Mouse (Mus musculus): ENCODE results near the gene Gzmm. TPM values are rescaled to one million over a fixed set of nuclear protein-coding genes. Genes with fewer than 3 reads are reported as not detected.

Gzmm gene
- polyA plus RNA-seq (2014; fragmentation: Illumina TruSeq; extraction: RNeasy Lipid Tissue Mini Kit (QIAGEN cat#74804); ENCODE audit: low read depth, low replicate concordance): 9.9 TPM

GRCm38 (mm10) chr10:79688720-79689119 is at the start of gene Gzmm:
Gzmm (plus strand) TSS chr10:79689020.

GRCm38 (mm10) chr10:79645711-79646110 is 43.1 kb upstream of the Gzmm start, which contains the start of gene Odf3l2:
Odf3l2 (minus strand) TSS chr10:79645738.

DNA sequence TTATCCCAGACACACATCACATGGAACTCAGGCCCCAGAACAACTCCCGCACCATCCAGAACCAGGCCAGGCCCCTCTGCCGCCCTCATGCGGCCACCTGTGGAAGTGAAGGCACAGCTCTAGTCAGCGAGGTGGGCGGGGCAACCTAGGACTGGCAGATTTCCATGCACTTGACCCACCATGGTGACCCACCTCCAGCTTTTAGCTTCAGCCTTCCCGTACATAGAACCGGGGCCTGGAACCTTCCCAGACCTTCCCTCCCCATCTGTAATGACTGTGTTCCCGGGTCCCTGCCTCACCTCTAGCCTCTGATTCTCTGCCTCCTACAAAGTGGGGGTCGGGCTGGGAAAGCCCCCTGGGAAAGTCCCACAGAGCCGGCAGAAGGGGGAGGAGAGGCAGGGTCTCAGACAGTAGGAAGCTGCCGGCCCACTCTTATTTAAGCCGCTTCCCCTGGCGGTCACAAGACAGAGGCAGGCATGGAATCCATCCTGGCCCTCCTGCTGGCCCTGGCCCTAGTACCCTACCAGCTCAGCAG is 24.6 kb upstream of the Gzmm start, which contains the start of gene Madcam1:
TSS of gene Madcam1 (plus strand) at position 429 of the 535 bp plus-strand sequence.

GRCm38 (mm10) chr10:79668771-79669575 is 19.8 kb upstream of the Gzmm start, which contains the start of gene Tpgs1:
Tpgs1 (plus strand) TSS chr10:79669369.

DNA sequence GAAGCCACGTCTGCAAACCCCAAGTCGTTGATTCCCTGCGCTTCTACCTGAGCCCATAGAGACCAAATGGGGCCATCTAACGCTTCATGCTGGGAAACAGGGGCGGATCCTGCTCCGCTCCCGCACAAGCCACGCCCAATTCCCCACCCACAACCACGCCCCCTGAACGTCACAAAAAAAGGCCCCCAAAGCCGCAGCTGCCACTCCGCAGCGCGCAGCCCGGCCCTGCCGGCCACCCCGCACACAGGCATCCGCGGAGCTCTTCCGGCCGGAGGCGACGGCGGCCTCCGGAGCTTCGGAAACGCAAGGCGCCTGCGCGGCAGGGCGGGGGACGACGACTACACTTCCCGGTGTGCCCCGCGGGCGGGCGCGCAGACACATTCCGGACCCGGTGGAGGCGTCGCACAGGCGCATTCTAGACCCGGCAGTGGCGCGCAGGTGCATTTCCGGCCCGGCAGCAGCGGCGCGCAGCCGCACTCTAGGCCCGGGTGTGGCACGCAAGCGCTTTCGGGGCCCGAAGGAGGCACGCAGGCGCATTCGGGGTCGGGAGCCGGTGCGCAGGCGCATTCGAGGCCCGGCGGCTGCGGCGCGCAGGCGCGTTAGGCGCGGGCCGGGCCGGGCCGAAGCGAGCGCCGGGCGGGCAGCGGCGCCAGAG is 7.1 kb upstream of the Gzmm start, which contains the start of gene Cdc34:
TSS of gene Cdc34 (plus strand) at position 605 of the 655 bp plus-strand sequence.

GRCm38 (mm10) chr10:79704065-79704969 is 15.5 kb downstream of the Gzmm start, which contains the start of gene Bsg:
Bsg (plus strand) TSS chr10:79704491.

GRCm38 (mm10) chr10:79716254-79716987 is 27.6 kb downstream of the Gzmm start, which contains the start of gene Hcn2:
Hcn2 (plus strand) TSS chr10:79716634.

Other genes starting within 250 kb of the Gzmm start
- gene Vmn2r83, start 220.3 kb upstream of the Gzmm start, polyA plus RNA-seq (2014; fragmentation: Illumina TruSeq; extraction: RNeasy Lipid Tissue Mini Kit (QIAGEN cat#74804); ENCODE audit: low read depth, low replicate concordance): not detected
- gene Plpp2, start 155.2 kb upstream of the Gzmm start, polyA plus RNA-seq (2014; fragmentation: Illumina TruSeq; extraction: RNeasy Lipid Tissue Mini Kit (QIAGEN cat#74804); ENCODE audit: low read depth, low replicate concordance): 3.2 TPM
- gene Mier2, start 133.8 kb upstream of the Gzmm start, polyA plus RNA-seq (2014; fragmentation: Illumina TruSeq; extraction: RNeasy Lipid Tissue Mini Kit (QIAGEN cat#74804); ENCODE audit: low read depth, low replicate concordance): 14.6 TPM
- gene Theg, start 101.7 kb upstream of the Gzmm start, polyA plus RNA-seq (2014; fragmentation: Illumina TruSeq; extraction: RNeasy Lipid Tissue Mini Kit (QIAGEN cat#74804); ENCODE audit: low read depth, low replicate concordance): not detected
- not detected for gene C2cd4c, start 75.0 kb upstream of the Gzmm start, polyA plus RNA-seq (2014; fragmentation: Illumina TruSeq; extraction: RNeasy Lipid Tissue Mini Kit (QIAGEN cat#74804); ENCODE audit: low read depth, low replicate concordance)
- 2.7 TPM for gene Shc2, start 51.1 kb upstream of the Gzmm start, polyA plus RNA-seq (2014; fragmentation: Illumina TruSeq; extraction: RNeasy Lipid Tissue Mini Kit (QIAGEN cat#74804); ENCODE audit: low read depth, low replicate concordance)
- not detected for gene Odf3l2, start 43.3 kb upstream of the Gzmm start, polyA plus RNA-seq (2014; fragmentation: Illumina TruSeq; extraction: RNeasy Lipid Tissue Mini Kit (QIAGEN cat#74804); ENCODE audit: low read depth, low replicate concordance)
- gene Madcam1, start 24.5 kb upstream of the Gzmm start, polyA plus RNA-seq (2014; fragmentation: Illumina TruSeq; extraction: RNeasy Lipid Tissue Mini Kit (QIAGEN cat#74804); ENCODE audit: low read depth, low replicate concordance): not detected
- gene Tpgs1, start 19.7 kb upstream of the Gzmm start, polyA plus RNA-seq (2014; fragmentation: Illumina TruSeq; extraction: RNeasy Lipid Tissue Mini Kit (QIAGEN cat#74804); ENCODE audit: low read depth, low replicate concordance): 15.6 TPM
- gene Cdc34, start 6.8 kb upstream of the Gzmm start, polyA plus RNA-seq (2014; fragmentation: Illumina TruSeq; extraction: RNeasy Lipid Tissue Mini Kit (QIAGEN cat#74804); ENCODE audit: low read depth, low replicate concordance): 255 TPM
- 2,003 TPM for gene Bsg, start 15.5 kb downstream of the Gzmm start, polyA plus RNA-seq (2014; fragmentation: Illumina TruSeq; extraction: RNeasy Lipid Tissue Mini Kit (QIAGEN cat#74804); ENCODE audit: low read depth, low replicate concordance)
- 13.4 TPM for gene Hcn2, start 27.6 kb downstream of the Gzmm start, polyA plus RNA-seq (2014; fragmentation: Illumina TruSeq; extraction: RNeasy Lipid Tissue Mini Kit (QIAGEN cat#74804); ENCODE audit: low read depth, low replicate concordance)
- 44.1 TPM for gene Polrmt, start 57.6 kb downstream of the Gzmm start, polyA plus RNA-seq (2014; fragmentation: Illumina TruSeq; extraction: RNeasy Lipid Tissue Mini Kit (QIAGEN cat#74804); ENCODE audit: low read depth, low replicate concordance)
- gene Fgf22, start 66.1 kb downstream of the Gzmm start, polyA plus RNA-seq (2014; fragmentation: Illumina TruSeq; extraction: RNeasy Lipid Tissue Mini Kit (QIAGEN cat#74804); ENCODE audit: low read depth, low replicate concordance): not detected
- 22.6 TPM for gene Rnf126, start 77.9 kb downstream of the Gzmm start, polyA plus RNA-seq (2014; fragmentation: Illumina TruSeq; extraction: RNeasy Lipid Tissue Mini Kit (QIAGEN cat#74804); ENCODE audit: low read depth, low replicate concordance)
- 8.3 TPM for gene Fstl3, start 88.3 kb downstream of the Gzmm start, polyA plus RNA-seq (2014; fragmentation: Illumina TruSeq; extraction: RNeasy Lipid Tissue Mini Kit (QIAGEN cat#74804); ENCODE audit: low read depth, low replicate concordance)
- not detected for gene Prss57, start 101.9 kb downstream of the Gzmm start, polyA plus RNA-seq (2014; fragmentation: Illumina TruSeq; extraction: RNeasy Lipid Tissue Mini Kit (QIAGEN cat#74804); ENCODE audit: low read depth, low replicate concordance)
- 53.4 TPM for gene Palm, start 104.6 kb downstream of the Gzmm start, polyA plus RNA-seq (2014; fragmentation: Illumina TruSeq; extraction: RNeasy Lipid Tissue Mini Kit (QIAGEN cat#74804); ENCODE audit: low read depth, low replicate concordance)
- 0.99 TPM for gene Misp, start 132.0 kb downstream of the Gzmm start, polyA plus RNA-seq (2014; fragmentation: Illumina TruSeq; extraction: RNeasy Lipid Tissue Mini Kit (QIAGEN cat#74804); ENCODE audit: low read depth, low replicate concordance)
- gene Ptbp1, start 165.4 kb downstream of the Gzmm start, polyA plus RNA-seq (2014; fragmentation: Illumina TruSeq; extraction: RNeasy Lipid Tissue Mini Kit (QIAGEN cat#74804); ENCODE audit: low read depth, low replicate concordance): 38.6 TPM
- not detected for gene Prtn3, start 185.5 kb downstream of the Gzmm start, polyA plus RNA-seq (2014; fragmentation: Illumina TruSeq; extraction: RNeasy Lipid Tissue Mini Kit (QIAGEN cat#74804); ENCODE audit: low read depth, low replicate concordance)
- gene Plppr3, start 185.6 kb downstream of the Gzmm start, polyA plus RNA-seq (2014; fragmentation: Illumina TruSeq; extraction: RNeasy Lipid Tissue Mini Kit (QIAGEN cat#74804); ENCODE audit: low read depth, low replicate concordance): 0.34 TPM
- not detected for gene Elane, start 197.2 kb downstream of the Gzmm start, polyA plus RNA-seq (2014; fragmentation: Illumina TruSeq; extraction: RNeasy Lipid Tissue Mini Kit (QIAGEN cat#74804); ENCODE audit: low read depth, low replicate concordance)
- gene Cfd, start 201.8 kb downstream of the Gzmm start, polyA plus RNA-seq (2014; fragmentation: Illumina TruSeq; extraction: RNeasy Lipid Tissue Mini Kit (QIAGEN cat#74804); ENCODE audit: low read depth, low replicate concordance): 72.1 TPM
- gene Med16, start 219.9 kb downstream of the Gzmm start, polyA plus RNA-seq (2014; fragmentation: Illumina TruSeq; extraction: RNeasy Lipid Tissue Mini Kit (QIAGEN cat#74804); ENCODE audit: low read depth, low replicate concordance): 25.5 TPM
- gene Gm26602, start 221.8 kb downstream of the Gzmm start, polyA plus RNA-seq (2014; fragmentation: Illumina TruSeq; extraction: RNeasy Lipid Tissue Mini Kit (QIAGEN cat#74804); ENCODE audit: low read depth, low replicate concordance): not detected
- gene Kiss1r, start 228.0 kb downstream of the Gzmm start, polyA plus RNA-seq (2014; fragmentation: Illumina TruSeq; extraction: RNeasy Lipid Tissue Mini Kit (QIAGEN cat#74804); ENCODE audit: low read depth, low replicate concordance): 0.55 TPM
- gene R3hdm4, start 232.2 kb downstream of the Gzmm start, polyA plus RNA-seq (2014; fragmentation: Illumina TruSeq; extraction: RNeasy Lipid Tissue Mini Kit (QIAGEN cat#74804); ENCODE audit: low read depth, low replicate concordance): 70.4 TPM
- gene Arid3a, start 238.0 kb downstream of the Gzmm start, polyA plus RNA-seq (2014; fragmentation: Illumina TruSeq; extraction: RNeasy Lipid Tissue Mini Kit (QIAGEN cat#74804); ENCODE audit: low read depth, low replicate concordance): 1.1 TPM

All from heart, adult 10 weeks (tissue).